Mouse (Mus musculus) myocyte (in vitro differentiated cells): Measurements from ENCODE around the gene Dach1.

Experiments
- CEBPB ChIP-seq: IDR thresholded peaks from 2 replicates; pipeline ENCODE4 v1.6.1; 2011; ENCODE audit warnings: mild to moderate bottlenecking, moderate library complexity; ENCODE audit not compliant: poor library complexity, insufficient read depth, severe bottlenecking
- E2F4 ChIP-seq: IDR thresholded peaks from one replicate; pipeline ENCODE4 v1.6.1; 2011; ENCODE audit warnings: mild to moderate bottlenecking, control low read depth, moderate library complexity; ENCODE audit not compliant: insufficient read depth
- MAX ChIP-seq: IDR thresholded peaks from one replicate; pipeline ENCODE4 v1.6.1; 2011; ENCODE audit warnings: low read depth, mild to moderate bottlenecking, control low read depth
- MYOD1 ChIP-seq, 3 experiments: IDR thresholded peaks; one replicate each; pipeline ENCODE4 v1.6.1; 2011; ENCODE audit warnings: control low read depth in 2 of 3, low read depth in 2 of 3, mild to moderate bottlenecking in 2 of 3, moderate library complexity in 1 of 3; ENCODE audit not compliant: insufficient read length in 2 of 3, control insufficient read depth in 1 of 3
- MYOG ChIP-seq, 3 experiments: IDR thresholded peaks; one replicate each; pipeline ENCODE4 v1.6.1; 2011; ENCODE audit warnings: control low read depth in 2 of 3, low read depth in 2 of 3, mild to moderate bottlenecking in 2 of 3; ENCODE audit not compliant: insufficient read length in 2 of 3, control insufficient read depth in 1 of 3, insufficient read depth in 1 of 3
- POLR2A ChIP-seq: IDR thresholded peaks from one replicate; pipeline ENCODE4 v1.6.1; 2011; ENCODE audit warnings: low read depth, mild to moderate bottlenecking, control low read depth, moderate library complexity; ENCODE audit not compliant: insufficient read length
- POLR2AphosphoS2 ChIP-seq: IDR thresholded peaks from one replicate; pipeline ENCODE4 v1.6.1; 2011; ENCODE audit warnings: low read depth, control low read depth; ENCODE audit not compliant: insufficient read length
- REST ChIP-seq: IDR thresholded peaks from one replicate; pipeline ENCODE4 v1.6.1; 2011; ENCODE audit warnings: mild to moderate bottlenecking, control low read depth, moderate library complexity; ENCODE audit not compliant: insufficient read depth, insufficient read length
- TCF12 ChIP-seq: IDR thresholded peaks from one replicate; pipeline ENCODE4 v1.6.1; 2011; ENCODE audit warnings: mild to moderate bottlenecking, control low read depth; ENCODE audit not compliant: poor library complexity, insufficient read depth, severe bottlenecking
- USF1 ChIP-seq: IDR thresholded peaks from one replicate; pipeline ENCODE4 v1.6.1; 2011; ENCODE audit warnings: low read depth, mild to moderate bottlenecking, control low read depth, moderate library complexity

GRCm38 (mm10) chr14:98171861-98172260, 2.3 kb upstream of the Dach1 start:
- no peak for TF ChIP-seq POLR2A
- TF ChIP-seq USF1, result no peak
- TF ChIP-seq CEBPB, result no peak
- no peak for TF ChIP-seq E2F4
- TF ChIP-seq MYOD1 (IDR thresholded peaks at IDR 0.05; ENCODE audit: control insufficient read depth in 1 of 3, insufficient read length in 2 of 3, low read depth in 2 of 3), result no peak
- TF ChIP-seq MYOG (IDR thresholded peaks at IDR 0.05; ENCODE audit: control insufficient read depth in 1 of 3, insufficient read depth in 1 of 3, insufficient read length in 2 of 3, low read depth in 2 of 3), result no peak
- TF ChIP-seq MAX, result no peak
- TF ChIP-seq TCF12, result no peak
- no peak for TF ChIP-seq REST
- no peak for TF ChIP-seq POLR2AphosphoS2
